Mouse (Mus musculus) MEL (cell line): ENCODE measurements around the gene St6galnac3. TPM values are rescaled to one million over a fixed set of nuclear protein-coding genes. Genes with fewer than 3 reads are reported as not detected.

Source experiments
- DNase-seq: peaks from one replicate; pipeline ENCODE4 v3.0.0; 2011; ENCODE audit warnings: low read depth, low spot score
- H3K27ac ChIP-seq: 2 replicates; pipeline ENCODE4 v1.5.1; 2012; ENCODE audit warnings: low read depth, mild to moderate bottlenecking, control low read depth, low read length, moderate library complexity; ENCODE audit not compliant: control insufficient read depth
- H3K27me3 ChIP-seq, 2 experiments: fragments of 150-350 bp in 1 of 2; sonication (generic) in 1 of 2; 2 replicates each; pipeline ENCODE4 v1.6.1; 2012; ENCODE audit warnings: low read length in 2 of 2, mild to moderate bottlenecking in 2 of 2, improper control_type of control experiment in 1 of 2, moderate library complexity in 1 of 2; ENCODE audit not compliant: insufficient read depth in 2 of 2, control insufficient read depth in 1 of 2
- H3K36me3 ChIP-seq, 2 experiments: 2 replicates each; pipeline ENCODE4 v1.6.1; 2012 to 2014; ENCODE audit warnings: low read length in 2 of 2, improper control_type of control experiment in 1 of 2, inconsistent platforms in 1 of 2, mild to moderate bottlenecking in 1 of 2; ENCODE audit not compliant: insufficient read depth in 2 of 2, control insufficient read depth in 1 of 2
- H3K4me1 ChIP-seq, 2 experiments: fragments of 150-350 bp in 1 of 2; sonication (generic) in 1 of 2; 2 replicates each; pipeline ENCODE4 v1.6.1; 2012; ENCODE audit warnings: low read length in 2 of 2, improper control_type of control experiment in 1 of 2, mild to moderate bottlenecking in 1 of 2; ENCODE audit not compliant: insufficient read depth in 2 of 2, control insufficient read depth in 1 of 2
- H3K4me3 ChIP-seq, 2 experiments: fragments of 150-350 bp in 1 of 2; sonication (generic) in 1 of 2; 2 replicates each; pipeline ENCODE4 v1.5.1; 2012; ENCODE audit warnings: low read depth in 2 of 2, low read length in 2 of 2, mild to moderate bottlenecking in 2 of 2, moderate library complexity in 2 of 2, control low read depth in 1 of 2, improper control_type of control experiment in 1 of 2; ENCODE audit not compliant: control insufficient read depth in 1 of 2, insufficient read depth in 1 of 2
- H3K79me2 ChIP-seq: 2 replicates; pipeline ENCODE4 v1.6.1; 2012; ENCODE audit warnings: mild to moderate bottlenecking, low read length, moderate library complexity; ENCODE audit not compliant: control insufficient read depth, poor library complexity, insufficient read depth
- H3K9ac ChIP-seq: 2 replicates; pipeline ENCODE4 v1.6.1; 2012; ENCODE audit warnings: low read depth, mild to moderate bottlenecking, control low read depth, low read length, moderate library complexity; ENCODE audit not compliant: control insufficient read depth, poor library complexity, severe bottlenecking
- H3K9me3 ChIP-seq: fragments of 150-350 bp; sonication (generic); replicated peaks from 2 replicates; pipeline ENCODE4 v1.6.1; 2012; ENCODE audit warnings: mild to moderate bottlenecking, low read length, improper control_type of control experiment, moderate library complexity; ENCODE audit not compliant: insufficient read depth
- BHLHE40 ChIP-seq: IDR thresholded peaks from 2 replicates; pipeline ENCODE4 v1.6.1; 2012; ENCODE audit warnings: low read depth, mild to moderate bottlenecking, inconsistent platforms, low read length, improper control_type of control experiment, borderline replicate concordance
- CHD2 ChIP-seq: IDR thresholded peaks from 2 replicates; pipeline ENCODE4 v1.6.1; 2011; ENCODE audit warnings: low read length, improper control_type of control experiment
- ELF1 ChIP-seq: IDR thresholded peaks from 2 replicates; pipeline ENCODE4 v1.6.1; 2014; ENCODE audit warnings: low read depth, mild to moderate bottlenecking, inconsistent platforms, low read length, improper control_type of control experiment, moderate library complexity
- EP300 ChIP-seq, 2 experiments: IDR thresholded peaks; 2 replicates each; pipeline ENCODE4 v1.6.1; 2011; ENCODE audit warnings: improper control_type of control experiment in 2 of 2, low read length in 2 of 2, low read depth in 1 of 2, mild to moderate bottlenecking in 1 of 2
- ETS1 ChIP-seq: IDR thresholded peaks from 2 replicates; pipeline ENCODE4 v1.6.1; 2012; ENCODE audit warnings: low read depth, mild to moderate bottlenecking, inconsistent platforms, low read length, improper control_type of control experiment, moderate library complexity
- GABPA ChIP-seq: IDR thresholded peaks from 2 replicates; pipeline ENCODE4 v1.6.1; 2012; ENCODE audit warnings: low read depth, mild to moderate bottlenecking, inconsistent platforms, low read length, improper control_type of control experiment, moderate library complexity
- GATA1 ChIP-seq: IDR thresholded peaks from 2 replicates; pipeline ENCODE4 v1.6.1; 2011; ENCODE audit warnings: low read depth, low read length, improper control_type of control experiment
- HCFC1 ChIP-seq: IDR thresholded peaks from 2 replicates; pipeline ENCODE4 v1.6.1; 2012; ENCODE audit warnings: low read depth, mild to moderate bottlenecking, inconsistent platforms, low read length, improper control_type of control experiment, moderate library complexity
- JUND ChIP-seq: IDR thresholded peaks from 2 replicates; pipeline ENCODE4 v1.6.1; 2011; ENCODE audit warnings: low read depth, mild to moderate bottlenecking, improper control_type of control experiment, low read length
- MAZ ChIP-seq: IDR thresholded peaks from 2 replicates; pipeline ENCODE4 v1.6.1; 2012; ENCODE audit warnings: low read depth, mild to moderate bottlenecking, inconsistent platforms, low read length, improper control_type of control experiment
- MYB ChIP-seq: IDR thresholded peaks from 2 replicates; pipeline ENCODE4 v1.6.1; 2011; ENCODE audit warnings: mild to moderate bottlenecking, low read depth, low read length, improper control_type of control experiment
- NRF1 ChIP-seq: IDR thresholded peaks from 2 replicates; pipeline ENCODE4 v1.6.1; 2014; ENCODE audit warnings: low read depth, mild to moderate bottlenecking, inconsistent platforms, low read length, improper control_type of control experiment, moderate library complexity; ENCODE audit not compliant: poor library complexity, insufficient read depth, severe bottlenecking
- POLR2AphosphoS5 ChIP-seq: IDR thresholded peaks from 2 replicates; pipeline ENCODE4 v1.6.1; 2012; ENCODE audit warnings: low read depth, borderline replicate concordance, mild to moderate bottlenecking, inconsistent platforms, low read length, moderate library complexity, mixed read lengths
- RAD21 ChIP-seq: IDR thresholded peaks from 2 replicates; pipeline ENCODE4 v1.6.1; 2011; ENCODE audit warnings: mild to moderate bottlenecking, low read depth, low read length, improper control_type of control experiment
- RCOR1 ChIP-seq: IDR thresholded peaks from 2 replicates; pipeline ENCODE4 v1.6.1; 2012; ENCODE audit warnings: low read depth, mild to moderate bottlenecking, inconsistent platforms, low read length, improper control_type of control experiment
- SMC3 ChIP-seq: IDR thresholded peaks from 2 replicates; pipeline ENCODE4 v1.6.1; 2011; ENCODE audit warnings: low read depth, low read length, improper control_type of control experiment
- TAL1 ChIP-seq: IDR thresholded peaks from 2 replicates; pipeline ENCODE4 v1.6.1; 2012; ENCODE audit warnings: mild to moderate bottlenecking, inconsistent platforms, low read length, moderate library complexity, mixed read lengths
- TCF12 ChIP-seq: IDR thresholded peaks from 2 replicates; pipeline ENCODE4 v1.6.1; 2014; ENCODE audit warnings: low read depth, mild to moderate bottlenecking, inconsistent platforms, low read length, improper control_type of control experiment, moderate library complexity
- UBTF ChIP-seq: IDR thresholded peaks from 2 replicates; pipeline ENCODE4 v1.6.1; 2012; ENCODE audit warnings: low read depth, mild to moderate bottlenecking, inconsistent platforms, low read length, improper control_type of control experiment, moderate library complexity, borderline replicate concordance; ENCODE audit not compliant: insufficient read depth
- ZNF384 ChIP-seq: IDR thresholded peaks from 2 replicates; pipeline ENCODE4 v1.6.1; 2012; ENCODE audit warnings: low read depth, mild to moderate bottlenecking, inconsistent platforms, low read length, improper control_type of control experiment
- polyA plus RNA-seq, 2 experiments: library from polyadenylated mRNA; stranded (reverse) in 1 of 2; unstranded in 1 of 2; fragments of >175 nt in 1 of 2; fragments of >200 nt in 1 of 2; gene quantifications; 2 replicates each; pipeline versions ENCODE4 v1.2.1 to v1.2.4; 2012; ENCODE audit warnings: low replicate concordance in 2 of 2, low read depth in 1 of 2; ENCODE audit not compliant: insufficient read length in 2 of 2, insufficient read depth in 1 of 2, missing spikeins in 1 of 2
- total RNA-seq: library from RNA; depleted of rRNA; stranded (reverse); fragments of 300-350 nt; gene quantifications from 2 replicates; pipeline ENCODE4 v1.2.3, GENCODE M21; 2012

The St6galnac3 gene
- total and polyA plus RNA-seq, 3 experiments = 7.8 to 11.4 TPM; not detected in 1

GRCm38 (mm10) chr3:153344979-153345378 lies 380.0 kb downstream of the St6galnac3 start:
- Histone ChIP-seq H3K4me3 (no peak overlapping the region), H3K9me3 (no peaks in the 10 kb centered on the region), H3K4me1 (peaks cover 0 to under 1% of the 10 kb centered on the region in 2 experiments; a peak in 1 of 4 replicates), H3K79me2 (no peaks in the 10 kb centered on the region), H3K9ac (no peak overlapping the region), H3K27me3 (no peaks in the 10 kb centered on the region), H3K27ac (no peak overlapping the region), H3K36me3 (peaks cover 0 to 1% of the 10 kb centered on the region in 2 experiments; a peak in 1 of 4 replicates)
- TF ChIP-seq BHLHE40 (no peak), RAD21 (no peak), CHD2 (no peak), JUND (no peak), POLR2AphosphoS5 (no peak), UBTF (no peak), EP300 (IDR thresholded peaks at IDR 0.05; ENCODE audit: low read depth in 1 of 2, low read length in 2 of 2) (no peak), GABPA (no peak), GATA1 (no peak), MYB (no peak), TAL1 (no peak), ELF1 (no peak), SMC3 (no peak), TCF12 (no peak)
- no peak for DNase-seq

GRCm38 (mm10) chr3:153339940-153340339 lies 385.0 kb downstream of the St6galnac3 start:
- H3K36me3 ChIP-seq = peaks cover 0 to 6% of the 10 kb centered on the region in 2 experiments; a peak in 2 of 4 replicates
- H3K9ac ChIP-seq = no peak overlapping the region
- no peak overlapping the region for H3K27ac ChIP-seq
- H3K79me2 ChIP-seq = no peaks in the 10 kb centered on the region
- H3K9me3 ChIP-seq = no peaks in the 10 kb centered on the region
- peaks cover 0 to 5% of the 10 kb centered on the region in 2 experiments; a peak in 2 of 4 replicates for H3K4me1 ChIP-seq
- no peak overlapping the region for H3K4me3 ChIP-seq
- DNase-seq = peak; percentile 68
- no peaks in the 10 kb centered on the region for H3K27me3 ChIP-seq
- TF ChIP-seq EP300 (IDR thresholded peaks at IDR 0.05; ENCODE audit: low read depth in 1 of 2, low read length in 2 of 2) (0 out of 4 replicates have a peak, but pooled peaks have one; percentile 15 to 16), ETS1 (no peak), NRF1 (no peak), GATA1 (0 out of 2 replicates have a peak, but pooled peaks have one; percentile 40), MAZ (no peak), RCOR1 (no peak), HCFC1 (no peak), ELF1 (no peak), ZNF384 (no peak)
